Mouse (Mus musculus) testis, adult 2 months (tissue): ENCODE results near the gene A830005F24Rik. TPM values are rescaled to one million over a fixed set of nuclear protein-coding genes. Genes with fewer than 3 reads are reported as not detected.

Experiments used
- H3K27ac ChIP-seq: fragments of 200-500 bp; 2 replicates; pipeline ENCODE4 v1.5.1; 2012; ENCODE audit warnings: low read depth, low read length; ENCODE audit not compliant: control insufficient read depth, insufficient read depth
- H3K27me3 ChIP-seq: fragments of 200-500 bp; 2 replicates; pipeline ENCODE4 v1.6.1; 2012; ENCODE audit warnings: mild to moderate bottlenecking, low read length, moderate library complexity; ENCODE audit not compliant: control insufficient read depth, insufficient read depth
- H3K36me3 ChIP-seq: fragments of 200-500 bp; 2 replicates; pipeline ENCODE4 v1.6.1; 2012; ENCODE audit warnings: mild to moderate bottlenecking, low read length; ENCODE audit not compliant: control insufficient read depth, insufficient read depth
- H3K4me1 ChIP-seq: fragments of 200-500 bp; 2 replicates; pipeline ENCODE4 v1.6.1; 2012; ENCODE audit warnings: low read length; ENCODE audit not compliant: control insufficient read depth, insufficient read depth
- H3K4me3 ChIP-seq: fragments of 200-500 bp; 2 replicates; pipeline ENCODE4 v1.5.1; 2012; ENCODE audit warnings: low read depth, mild to moderate bottlenecking, low read length, moderate library complexity, mixed read lengths; ENCODE audit not compliant: control insufficient read depth
- CTCF ChIP-seq: fragments of 200-500 bp; IDR thresholded peaks from 2 replicates; pipeline ENCODE4 v1.5.1; 2012; ENCODE audit warnings: low read depth, mild to moderate bottlenecking, inconsistent platforms, low read length, moderate library complexity; ENCODE audit not compliant: control insufficient read depth, insufficient read depth, insufficient replicate concordance
- POLR2A ChIP-seq: fragments of 200-500 bp; IDR thresholded peaks from 2 replicates; pipeline ENCODE4 v1.6.1; 2012; ENCODE audit warnings: low read depth, mild to moderate bottlenecking, inconsistent platforms, low read length, moderate library complexity; ENCODE audit not compliant: control insufficient read depth
- polyA plus RNA-seq: library from polyadenylated mRNA; depleted of rRNA; stranded (reverse); fragments of >200 nt; gene quantifications from 2 replicates; pipeline ENCODE4 v1.2.3, GENCODE M21; 2012; rRNA removed

Gene A830005F24Rik
- polyA plus RNA-seq, 1 experiment = 0.15 TPM

- TF ChIP-seq CTCF (no peak), POLR2A (no peak)
- H3K27me3 ChIP-seq = no peaks in the 10 kb centered on the region
- H3K4me1 ChIP-seq = peaks cover 8% of the 10 kb centered on the region
- H3K27ac ChIP-seq = no peak overlapping the region
- H3K4me3 ChIP-seq = no peak overlapping the region
- no peaks in the 10 kb centered on the region for H3K36me3 ChIP-seq
These were observed 42.6 kb downstream of the A830005F24Rik start for GRCm38 (mm10) chr13:48555976-48556375.

- TF ChIP-seq CTCF (no peak), POLR2A (no peak)
These were observed 48.1 kb downstream of the A830005F24Rik start for GRCm38 (mm10) chr13:48561481-48561880.

GRCm38 (mm10) chr13:48562336-48562735 lies 49.0 kb downstream of the A830005F24Rik start:
- no peak overlapping the region for H3K27ac ChIP-seq
- peaks cover 5% of the 10 kb centered on the region; the same call in 1 of the 2 replicates for H3K4me1 ChIP-seq
- H3K4me3 ChIP-seq = no peak overlapping the region
- H3K27me3 ChIP-seq = no peaks in the 10 kb centered on the region
- TF ChIP-seq CTCF (no peak), POLR2A (no peak)
- H3K36me3 ChIP-seq = no peaks in the 10 kb centered on the region

More at GRCm38 (mm10) chr13:48561481-48561880, 48.1 kb downstream of the A830005F24Rik start:
- no peak overlapping the region for H3K27ac ChIP-seq
- H3K36me3 ChIP-seq = no peaks in the 10 kb centered on the region
- no peaks in the 10 kb centered on the region for H3K27me3 ChIP-seq
- no peak overlapping the region for H3K4me3 ChIP-seq
- peaks cover 5% of the 10 kb centered on the region; the same call in 1 of the 2 replicates for H3K4me1 ChIP-seq

Other genes starting within 250 kb of the A830005F24Rik start
- 11.5 and 12.1 TPM in 2 replicates for gene Zfp169, start 119 bp upstream of the A830005F24Rik start, polyA plus RNA-seq
- 36.4 and 38.7 TPM in 2 replicates for gene Ptpdc1, start 112.1 kb downstream of the A830005F24Rik start, polyA plus RNA-seq
- 0.19 and 0.32 TPM in 2 replicates for gene Barx1, start 149.4 kb downstream of the A830005F24Rik start, polyA plus RNA-seq